Mouse (Mus musculus) embryonic fibroblast, embryonic 13.5 days (primary cell): ENCODE measurements around the gene Tmem262. TPM values are rescaled to one million over a fixed set of nuclear protein-coding genes. Genes with fewer than 3 reads are reported as not detected.
A peak's percentile ranks its signal among the peaks of the same experiment; 100 is the strongest.

Source experiments
- H3K27ac ChIP-seq: 2 replicates; pipeline ENCODE4 v1.5.1; 2012; ENCODE audit warnings: low read length, control low read depth, inconsistent platforms; ENCODE audit not compliant: insufficient read depth
- H3K4me1 ChIP-seq: 2 replicates; pipeline ENCODE4 v1.6.1; 2011; ENCODE audit warnings: low read length; ENCODE audit not compliant: control insufficient read depth, insufficient read depth
- H3K4me3 ChIP-seq: 2 replicates; pipeline ENCODE4 v1.5.1; 2011; ENCODE audit warnings: mild to moderate bottlenecking, control low read depth, low read length; ENCODE audit not compliant: insufficient read depth
- CTCF ChIP-seq: IDR thresholded peaks from 2 replicates; pipeline ENCODE4 v1.5.1; 2011; ENCODE audit warnings: mild to moderate bottlenecking, control low read depth, low read length, moderate library complexity, borderline replicate concordance; ENCODE audit not compliant: insufficient read depth
- POLR2A ChIP-seq: IDR thresholded peaks from 2 replicates; pipeline ENCODE4 v1.6.1; 2011; ENCODE audit warnings: low read depth, mild to moderate bottlenecking, control low read depth, low read length, moderate library complexity
- polyA plus RNA-seq: library from polyadenylated mRNA; stranded (reverse); fragments of >200 nt; gene quantifications from 2 replicates; pipeline ENCODE4 v1.2.4, GENCODE M21; 2011; ENCODE audit warnings: low read depth; ENCODE audit not compliant: missing spikeins, insufficient read length

Tmem262 gene
- polyA plus RNA-seq, 1 experiment, result not detected

DNA sequence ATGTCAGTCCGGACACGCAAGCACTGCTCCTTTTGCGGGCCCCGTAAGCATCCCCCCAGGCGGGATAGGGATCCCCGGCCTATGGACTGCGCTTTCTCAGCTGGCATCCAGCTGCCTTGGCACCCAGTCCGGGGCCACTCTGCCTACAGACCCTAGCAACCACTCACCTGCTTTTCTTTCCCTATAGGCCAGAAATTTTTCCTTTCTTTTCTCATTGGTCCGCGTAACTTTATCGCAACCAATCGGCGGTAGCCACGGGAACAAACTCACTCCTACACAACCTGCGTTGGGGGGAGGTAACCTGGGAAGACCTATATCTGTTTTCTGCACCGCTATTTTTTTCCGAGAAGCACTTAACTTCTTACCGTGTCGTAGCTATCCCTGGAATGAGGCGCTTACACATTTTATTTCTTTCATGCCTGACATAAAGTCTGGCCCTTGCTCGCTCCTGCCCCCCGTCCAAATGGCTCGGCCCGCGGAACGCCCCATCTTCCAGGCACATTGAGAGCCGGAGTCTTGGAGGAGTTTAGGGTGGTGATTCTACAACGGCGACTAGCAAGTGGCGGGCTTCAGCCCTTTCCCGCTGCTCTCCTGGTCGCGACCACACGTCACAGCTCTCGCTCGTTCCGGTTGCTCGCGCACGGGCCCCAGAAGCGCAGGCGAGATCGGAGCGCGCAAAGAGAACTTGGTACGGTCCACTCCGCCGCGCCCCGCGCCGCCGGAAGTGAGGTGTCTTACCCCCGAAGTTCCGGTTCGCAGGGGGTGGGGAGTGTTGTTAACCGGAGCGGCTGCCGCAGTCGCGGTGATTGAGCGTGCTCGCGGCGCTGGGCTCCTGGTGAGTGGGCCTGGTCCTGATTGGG lies 33.3 kb upstream of the Tmem262 start, which contains the start of gene Syvn1:
Syvn1 (plus strand) TSS at position 283 of the 860 bp plus-strand sequence.
- TF ChIP-seq POLR2A (peak; percentile 74), CTCF (no peak)
- Histone ChIP-seq H3K27ac (peak within 1 kb of the TSS; percentile 96), H3K4me1 (no peaks in the 10 kb centered on the region), H3K4me3 (peak within 1 kb of the TSS; percentile 63)

DNA sequence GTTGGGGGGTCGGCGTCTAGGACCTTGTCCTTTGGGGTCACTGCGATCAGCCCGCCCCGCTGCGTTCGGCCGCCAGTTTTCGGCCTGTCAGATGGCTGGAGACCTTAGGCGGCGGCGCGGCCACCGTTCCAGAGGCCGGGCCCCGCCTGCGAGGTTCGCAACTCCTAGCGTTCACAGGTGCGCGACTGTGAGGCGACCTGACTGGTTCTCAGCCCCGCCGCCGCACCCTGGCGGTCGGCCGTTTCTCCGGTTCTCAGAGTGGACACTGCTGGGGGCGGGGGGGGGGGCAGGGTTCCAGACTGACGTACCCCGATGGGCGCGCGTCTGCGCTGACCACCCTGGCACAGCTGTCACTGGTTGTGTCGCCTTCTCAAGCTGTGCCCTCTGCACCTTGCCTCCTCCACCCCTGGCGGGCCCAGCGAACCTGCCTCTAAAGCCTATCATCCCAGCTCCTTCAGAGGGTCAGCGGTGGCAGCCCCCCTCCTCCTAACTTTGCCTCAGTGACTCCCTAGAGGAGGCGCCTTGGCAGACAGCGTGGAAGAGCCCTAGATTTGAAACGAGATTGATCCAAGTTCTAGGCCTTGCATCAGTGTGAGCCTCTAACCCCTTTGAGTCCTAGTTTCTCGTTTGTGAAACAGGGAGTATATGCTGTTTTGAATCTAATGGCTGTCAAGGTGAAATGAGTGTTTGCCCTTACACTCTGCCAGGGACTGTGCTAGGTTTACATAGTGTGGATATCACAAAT lies 32.5 kb upstream of the Tmem262 start:
- H3K27ac ChIP-seq, result peak overlapping the region; percentile 96
- H3K4me3 ChIP-seq, result peak overlapping the region; percentile 63
- no peak for TF ChIP-seq POLR2A
- no peak for TF ChIP-seq CTCF
- no peaks in the 10 kb centered on the region for H3K4me1 ChIP-seq

DNA sequence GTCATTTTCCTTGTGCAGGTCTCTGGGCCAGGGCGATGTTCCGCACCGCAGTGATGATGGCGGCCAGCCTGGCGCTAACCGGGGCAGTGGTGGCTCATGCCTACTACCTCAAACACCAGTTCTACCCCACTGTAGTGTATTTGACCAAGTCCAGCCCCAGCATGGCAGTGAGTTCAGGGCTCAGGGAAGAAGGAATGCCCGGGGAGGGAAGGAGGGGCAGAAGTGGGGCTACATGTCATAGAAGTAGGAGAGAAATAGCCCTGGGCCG lies 32.0 kb upstream of the Tmem262 start:
- Histone ChIP-seq H3K4me1 (no peaks in the 10 kb centered on the region), H3K4me3 (peak overlapping the region; percentile 63), H3K27ac (0 out of 2 replicates have a peak overlapping the region, but pooled peaks have one; percentile 23)
- no peak for TF ChIP-seq POLR2A
- no peak for TF ChIP-seq CTCF

DNA sequence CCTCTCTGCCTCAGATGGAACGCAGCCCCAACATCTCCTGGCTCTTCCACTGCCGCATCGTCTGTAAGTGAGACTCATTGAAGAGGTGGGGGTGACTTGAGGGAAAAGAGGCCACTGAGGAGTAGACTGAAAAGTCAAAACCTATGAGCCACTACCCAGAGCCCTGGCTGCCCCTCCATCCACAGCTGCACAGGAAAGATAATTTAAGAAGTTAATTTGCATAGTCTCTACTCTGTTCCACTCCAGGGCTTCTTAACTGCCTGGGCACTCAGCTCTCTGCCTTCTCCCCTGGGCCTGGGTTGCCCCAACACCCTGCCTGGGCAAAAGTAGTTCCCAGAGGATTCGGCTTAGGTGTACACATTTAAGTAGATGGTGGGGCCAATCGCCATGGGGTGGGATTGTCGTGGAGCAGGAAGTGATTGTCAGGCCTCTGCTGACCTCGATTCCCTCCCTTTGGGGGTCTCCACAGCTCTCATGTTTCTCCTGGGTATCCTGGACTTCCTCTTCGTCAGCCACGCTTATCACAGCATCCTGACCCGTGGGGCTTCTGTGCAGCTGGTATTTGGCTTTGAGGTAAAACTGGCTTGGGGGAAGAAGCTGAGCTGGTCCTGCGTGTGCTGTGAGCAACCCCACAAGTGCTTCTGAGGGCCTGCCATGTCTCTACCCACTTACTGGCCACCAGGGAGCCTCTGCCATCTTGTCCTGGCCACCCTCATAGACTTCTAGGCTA lies 31.0 kb upstream of the Tmem262 start:
- Histone ChIP-seq H3K4me3 (no peak overlapping the region), H3K27ac (no peak overlapping the region), H3K4me1 (no peaks in the 10 kb centered on the region)
- no peak for TF ChIP-seq CTCF
- no peak for TF ChIP-seq POLR2A

DNA sequence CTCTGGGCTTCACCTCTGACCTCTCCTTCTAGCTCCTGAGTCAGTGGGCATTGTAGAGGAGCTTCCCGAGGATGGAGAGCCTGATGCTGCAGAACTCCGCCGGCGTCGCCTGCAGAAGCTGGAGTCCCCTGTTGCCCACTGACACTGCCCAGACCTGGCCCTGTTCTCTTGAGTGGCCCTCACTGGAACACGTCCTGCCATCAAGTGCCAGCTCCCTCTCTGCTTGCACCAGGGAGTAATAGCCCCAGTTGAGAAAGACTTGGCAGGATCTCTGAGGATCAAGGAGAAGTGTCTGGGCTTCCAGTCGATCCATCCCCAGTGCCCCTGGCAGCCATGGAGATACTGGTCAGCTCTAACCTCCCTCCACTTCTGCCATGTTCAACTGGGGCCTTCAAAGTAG lies 27.3 kb upstream of the Tmem262 start:
- H3K27ac ChIP-seq, result no peak overlapping the region
- no peak overlapping the region for H3K4me3 ChIP-seq
- TF ChIP-seq CTCF (no peak), POLR2A (0 out of 2 replicates have a peak, but pooled peaks have one; percentile 1)
- H3K4me1 ChIP-seq, result no peaks in the 10 kb centered on the region

DNA sequence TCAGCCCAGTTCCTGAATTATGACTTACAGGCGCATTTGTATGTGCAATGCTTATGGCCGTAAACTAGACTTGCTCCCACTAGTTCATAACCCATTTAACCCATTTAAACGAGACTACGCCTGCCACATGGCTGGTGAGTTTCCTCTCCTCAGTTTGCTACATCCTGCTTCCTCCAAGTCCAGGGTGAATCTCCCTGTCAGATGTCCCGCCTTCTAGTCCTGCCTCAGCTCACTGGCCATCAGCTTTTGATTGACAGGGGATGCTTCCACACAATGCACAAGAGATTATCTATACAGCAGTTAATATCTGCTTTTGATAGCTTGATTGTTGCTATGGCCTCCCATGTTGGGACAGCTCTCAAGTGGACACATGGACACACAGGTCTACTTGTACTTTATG lies 25.5 kb upstream of the Tmem262 start:
- H3K4me1 ChIP-seq, result peaks cover 4% of the 10 kb centered on the region; the same call in 1 of the 2 replicates
- TF ChIP-seq POLR2A (no peak), CTCF (no peak)
- H3K27ac ChIP-seq, result no peak overlapping the region
- H3K4me3 ChIP-seq, result no peak overlapping the region

DNA sequence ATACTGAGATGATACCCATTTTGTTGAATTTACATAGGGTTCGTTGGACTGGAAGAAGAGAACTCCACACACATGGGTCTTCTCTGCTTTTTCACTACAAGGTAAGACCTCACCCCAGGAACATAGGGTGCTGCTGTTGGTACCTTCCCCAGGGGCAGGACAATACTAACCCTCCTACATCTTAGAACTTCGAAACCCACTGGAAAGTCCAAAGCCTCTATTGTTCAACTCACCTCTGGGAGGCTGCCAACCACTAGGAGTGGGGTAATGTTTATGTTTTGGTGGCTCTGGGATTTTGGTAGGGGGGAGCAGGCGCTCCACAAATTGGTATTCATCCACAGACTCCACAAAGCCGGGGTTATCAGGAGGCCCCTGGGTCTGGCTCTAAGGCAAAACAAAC lies 23.1 kb upstream of the Tmem262 start:
- Histone ChIP-seq H3K27ac (no peak overlapping the region), H3K4me1 (peaks cover 4% of the 10 kb centered on the region; the same call in 1 of the 2 replicates), H3K4me3 (peak overlapping the region; percentile 87)
- TF ChIP-seq POLR2A, result no peak
- no peak for TF ChIP-seq CTCF

DNA sequence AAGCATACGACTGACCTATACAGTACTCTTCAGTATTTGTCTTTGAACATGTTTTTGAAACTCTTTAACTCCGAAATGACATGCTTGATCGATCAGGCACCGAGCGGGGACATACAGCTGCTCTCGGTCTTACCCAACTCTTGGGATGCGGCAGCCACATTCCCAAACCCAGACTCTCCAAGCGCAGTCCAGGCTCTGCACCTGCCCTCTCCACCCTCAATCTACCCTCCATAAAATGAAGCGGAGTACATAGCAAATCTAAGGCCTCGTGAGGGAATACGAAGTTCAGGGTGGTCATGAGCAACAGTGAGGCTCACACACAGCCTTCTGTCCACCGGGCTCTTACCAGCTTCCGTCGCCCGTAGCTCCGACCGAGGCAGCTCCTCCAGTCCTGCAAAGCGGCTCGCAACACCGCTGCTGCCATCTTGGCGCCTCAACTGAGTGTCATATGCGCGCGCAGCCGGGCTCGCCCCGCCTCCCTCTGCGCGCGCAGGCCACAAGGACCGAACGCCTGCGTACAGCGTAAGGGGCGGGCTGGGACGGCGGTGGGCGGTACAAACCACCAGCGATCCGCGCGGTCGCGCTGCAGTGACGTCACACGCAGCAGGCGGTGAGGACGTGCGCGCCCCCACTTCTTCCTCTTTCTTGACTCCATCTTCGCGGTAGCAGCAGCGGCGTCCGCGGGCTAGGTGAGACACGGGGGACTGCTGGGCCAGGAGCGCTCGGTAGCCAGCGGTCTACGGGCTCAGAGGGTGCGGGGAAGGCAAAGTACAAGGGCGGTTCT lies 22.3 kb upstream of the Tmem262 start, which contains the start of the genes Mrpl49 and Fau:
Mrpl49 (minus strand) TSS at position 473 of the 784 bp plus-strand sequence.
Fau (plus strand) TSS at position 532 of the 784 bp plus-strand sequence.
- Histone ChIP-seq H3K4me3 (peak within 1 kb of the TSS; percentile 88), H3K4me1 (peaks cover 4% of the 10 kb centered on the region; the same call in 1 of the 2 replicates), H3K27ac (peak within 1 kb of the TSS; percentile 44)
- TF ChIP-seq POLR2A (peak; percentile 94), CTCF (no peak)
